Mouse (Mus musculus) T-cell, adult 2 months (primary cell): ENCODE data around the gene Slc1a7.
A peak's percentile ranks its signal among the peaks of the same experiment; 100 is the strongest.

Source experiments
- DNase-seq: peaks from one replicate; pipeline ENCODE4 v3.0.0; 2022; ENCODE audit warnings: low spot score

Gene Slc1a7

DNA sequence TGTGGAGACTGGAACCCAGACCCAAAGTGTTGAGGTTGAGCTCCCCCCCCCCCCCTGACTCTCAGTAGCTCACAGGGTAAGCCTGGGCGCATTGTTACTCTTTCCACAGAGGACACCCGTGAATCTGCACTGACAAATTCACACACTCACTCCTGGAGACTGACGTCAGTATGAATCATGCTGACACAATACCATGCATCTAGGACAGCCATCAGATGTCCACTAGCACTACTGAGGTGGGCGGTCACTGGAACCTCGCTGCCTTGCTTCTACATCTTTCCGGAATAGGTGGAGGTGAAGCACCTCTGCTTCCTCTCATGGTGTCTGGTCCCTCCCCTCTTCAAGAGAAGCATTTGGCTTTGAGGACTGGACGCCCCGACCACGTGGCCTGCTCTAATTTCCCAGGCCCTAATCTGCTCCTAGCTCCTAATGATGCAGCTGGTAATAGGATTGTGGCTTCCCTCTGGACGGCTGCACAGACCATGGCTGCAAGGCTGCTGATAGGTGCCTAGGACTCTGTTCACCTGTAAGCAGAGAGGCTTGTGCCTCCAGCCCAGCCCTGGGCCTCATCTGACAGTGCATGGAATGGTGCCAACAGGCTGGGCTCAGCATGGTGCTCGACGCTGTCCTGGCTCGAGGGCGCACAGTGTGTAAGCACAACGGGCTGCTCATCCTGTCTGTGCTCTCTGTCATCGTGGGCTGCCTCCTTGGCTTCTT is at the start of gene Slc1a7:
Gene Slc1a7, plus strand, starts transcription at position 367 of the 717 bp plus-strand sequence.
- no peak for DNase-seq

GRCm38 (mm10) chr4:107920336-107920735 is 47.8 kb upstream of the Slc1a7 start:
- no peak for DNase-seq

DNA sequence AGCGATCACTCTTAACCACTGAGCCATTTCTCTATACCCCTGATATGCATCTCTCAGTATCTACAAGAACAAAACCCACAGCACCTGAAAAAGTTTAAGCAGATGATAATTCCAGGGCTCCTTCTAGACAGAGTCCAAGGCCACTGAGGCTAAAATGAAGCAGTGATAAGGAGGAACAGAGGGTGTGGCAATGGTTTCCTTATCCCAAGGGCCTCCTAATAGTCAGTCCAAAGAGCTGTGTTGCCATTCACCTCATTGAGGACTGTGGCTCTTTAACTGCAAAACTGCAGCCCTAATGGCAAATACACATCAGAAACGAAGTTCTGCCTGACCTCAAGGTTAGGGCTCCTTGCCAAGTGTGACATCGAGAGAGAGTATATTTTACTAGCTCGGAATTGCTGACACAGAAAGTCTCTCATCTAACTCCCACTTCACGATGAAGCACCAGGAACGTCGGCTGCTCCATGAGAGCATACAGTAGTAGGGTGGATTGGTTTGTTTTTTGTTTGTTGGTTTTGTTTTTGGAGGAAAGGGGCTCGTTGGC is 46.9 kb upstream of the Slc1a7 start:
- no peak for DNase-seq

- no peak for DNase-seq
These were observed 46.2 kb upstream of the Slc1a7 start for GRCm38 (mm10) chr4:107921952-107922351.

DNA sequence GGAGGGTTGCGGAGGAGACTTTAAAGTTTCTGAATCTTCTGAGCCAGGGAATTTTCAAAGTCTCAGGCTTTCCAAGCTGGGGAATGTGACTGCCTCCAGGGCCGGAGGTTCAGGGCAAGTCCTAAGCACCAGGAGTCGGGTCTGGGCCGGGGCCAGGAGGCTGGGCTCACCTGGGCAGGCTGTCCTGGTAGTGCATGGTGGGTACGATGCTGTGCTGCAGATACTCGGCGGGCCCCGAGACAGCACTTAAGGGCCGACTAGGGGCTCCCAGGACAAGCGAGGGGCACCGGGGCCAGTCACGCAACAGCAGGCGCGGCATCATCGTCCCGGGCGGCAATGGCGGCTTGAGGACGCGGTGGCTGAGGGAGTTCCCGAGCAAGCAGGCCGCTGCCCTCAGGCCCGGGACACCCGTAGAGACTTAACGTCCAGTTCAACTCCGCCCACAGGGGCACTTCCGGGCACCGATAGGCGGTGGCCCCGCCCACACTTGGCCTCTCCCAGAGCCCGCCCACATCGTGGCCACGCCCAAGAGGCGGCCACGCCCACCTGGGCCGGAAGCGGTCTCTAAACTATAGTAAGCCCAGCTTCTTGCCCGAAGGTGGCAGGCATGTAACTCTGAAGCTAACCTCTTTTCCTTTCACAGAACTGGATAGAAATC is 44.9 kb upstream of the Slc1a7 start, which contains the start of gene Cpt2:
Gene Cpt2, minus strand, starts transcription at position 466 of the 658 bp plus-strand sequence.
- peak; percentile 90 for DNase-seq

- no peak for DNase-seq
These were observed 44.3 kb upstream of the Slc1a7 start for GRCm38 (mm10) chr4:107923803-107924194.

DNA sequence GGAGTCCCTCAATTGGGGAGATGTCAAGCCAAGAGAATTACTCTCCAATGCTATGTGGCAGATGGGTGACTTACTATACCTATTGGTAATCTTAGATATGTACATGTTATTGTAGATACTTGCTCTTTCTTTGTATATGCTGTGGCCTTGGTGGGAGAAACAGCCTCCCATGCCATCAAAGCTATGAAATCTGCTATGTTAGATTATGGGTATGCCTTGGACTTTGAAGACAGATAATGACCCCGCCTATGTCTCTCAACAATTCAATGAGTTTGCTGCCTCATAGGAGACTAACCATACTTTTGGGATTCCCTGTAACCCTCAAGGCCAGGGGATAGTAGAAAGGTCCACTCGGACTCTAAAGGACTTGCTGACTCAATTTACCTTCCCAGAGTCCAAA is 39.9 kb upstream of the Slc1a7 start:
- DNase-seq = no peak

DNA sequence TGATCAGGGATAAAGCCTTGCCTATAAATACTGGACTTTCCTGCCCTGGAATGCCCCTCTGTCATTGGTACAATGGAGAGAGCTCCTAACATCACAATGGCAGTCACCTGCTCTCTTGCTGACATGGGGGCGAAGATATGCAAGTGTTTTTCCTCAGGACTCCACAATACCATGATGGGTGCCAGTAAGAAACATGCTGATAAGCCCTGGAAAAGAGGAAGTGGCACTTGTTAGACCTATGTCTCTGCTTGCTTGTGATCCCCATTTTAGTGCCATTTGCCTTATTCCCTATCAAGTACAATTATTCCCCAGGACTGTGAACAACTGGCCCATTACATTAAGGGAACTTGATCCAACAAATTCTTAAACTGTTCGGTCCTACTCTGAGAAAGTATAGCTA is 39.4 kb upstream of the Slc1a7 start:
- no peak for DNase-seq

- no peak for DNase-seq
These were observed 36.7 kb upstream of the Slc1a7 start for GRCm38 (mm10) chr4:107931453-107931852.

- no peak for DNase-seq
These were observed 34.9 kb upstream of the Slc1a7 start for GRCm38 (mm10) chr4:107933239-107933638.

DNA sequence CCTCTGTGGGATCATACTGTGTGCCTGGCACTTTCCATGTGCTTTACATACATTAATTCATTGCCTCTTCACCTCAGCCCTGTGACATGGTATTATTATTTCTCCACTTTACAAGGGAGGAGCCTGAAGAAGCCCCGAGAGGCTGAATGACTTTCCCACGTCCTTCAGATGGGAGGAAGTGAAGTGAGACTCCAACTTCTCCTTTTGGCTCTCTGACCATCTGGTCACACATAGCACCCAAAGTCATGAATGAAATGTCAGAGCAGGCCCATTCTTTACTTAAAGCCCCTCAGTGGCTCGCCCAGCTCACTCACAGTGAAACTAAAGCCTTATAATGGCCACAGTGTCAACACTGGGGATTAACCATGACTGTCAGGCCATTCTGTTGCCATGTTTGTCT is 32.9 kb upstream of the Slc1a7 start:
- DNase-seq = no peak

DNA sequence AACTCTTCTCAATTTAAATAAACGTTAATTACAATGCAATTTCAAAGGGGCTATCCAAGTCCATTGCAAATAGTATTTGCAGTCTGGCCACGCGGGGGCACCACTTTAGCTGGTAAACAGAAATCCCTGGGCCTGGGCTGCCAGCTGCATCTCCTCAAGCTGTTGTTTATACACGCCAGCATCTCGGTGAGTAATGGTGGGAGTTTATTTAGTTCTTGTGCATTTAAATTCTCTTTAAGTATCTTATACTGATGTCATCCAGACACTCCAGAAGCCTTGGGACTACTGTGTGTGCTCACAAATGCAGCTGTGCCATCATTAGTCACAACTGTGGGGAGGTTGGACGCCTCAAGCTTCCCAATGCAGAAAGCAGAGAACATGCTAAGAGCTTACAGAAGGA is 30.8 kb upstream of the Slc1a7 start:
- DNase-seq = peak; percentile 19

- DNase-seq = no peak
These were observed 30.0 kb upstream of the Slc1a7 start for GRCm38 (mm10) chr4:107938124-107938523.

- no peak for DNase-seq
These were observed 25.4 kb upstream of the Slc1a7 start for GRCm38 (mm10) chr4:107942741-107943140.

- DNase-seq = no peak
These were observed 24.0 kb upstream of the Slc1a7 start for GRCm38 (mm10) chr4:107944141-107944540.

DNA sequence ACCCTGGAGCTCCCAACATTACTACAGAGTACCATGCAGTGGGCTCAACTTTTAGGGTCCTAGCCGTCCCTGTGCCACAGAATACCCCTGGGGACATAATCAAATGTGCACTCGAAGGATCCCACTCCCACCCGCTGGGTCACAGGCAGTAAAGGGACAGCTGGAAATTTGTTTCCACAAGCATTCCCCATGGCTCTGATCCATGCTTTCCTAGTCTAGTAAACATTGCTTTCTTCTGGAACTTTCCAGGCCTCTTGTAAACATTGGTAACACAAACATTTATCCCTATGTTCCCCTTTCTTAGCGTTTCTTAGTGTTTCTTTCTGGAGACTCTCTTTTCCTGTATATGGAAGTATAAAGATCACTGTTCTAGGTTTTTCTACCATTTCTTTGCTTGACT is 18.2 kb upstream of the Slc1a7 start:
- no peak for DNase-seq

DNA sequence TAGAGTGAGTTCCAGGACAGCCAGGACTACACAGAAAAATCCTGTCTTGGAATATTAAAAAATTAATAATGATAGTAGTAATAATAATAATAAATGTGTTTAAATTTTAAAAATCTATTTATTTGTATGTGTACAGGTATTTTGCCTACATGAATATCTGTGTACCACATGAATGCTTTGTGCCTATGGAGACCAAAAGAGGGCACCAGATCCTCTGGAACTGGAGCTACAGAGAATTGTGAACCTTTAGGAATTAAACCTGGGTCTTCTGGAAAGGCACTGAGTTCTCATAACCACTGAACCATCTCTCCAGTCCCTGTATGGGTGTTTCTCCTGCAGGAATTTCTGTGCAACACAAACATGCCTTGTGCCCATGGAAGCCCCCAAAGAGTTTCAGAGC is 15.3 kb upstream of the Slc1a7 start:
- DNase-seq = no peak

- DNase-seq = no peak
These were observed 12.4 kb upstream of the Slc1a7 start for GRCm38 (mm10) chr4:107955691-107956090.

GRCm38 (mm10) chr4:107958487-107958886 is 9.6 kb upstream of the Slc1a7 start:
- DNase-seq = no peak

GRCm38 (mm10) chr4:107962044-107962732 is 5.9 kb upstream of the Slc1a7 start:
- no peak for DNase-seq

DNA sequence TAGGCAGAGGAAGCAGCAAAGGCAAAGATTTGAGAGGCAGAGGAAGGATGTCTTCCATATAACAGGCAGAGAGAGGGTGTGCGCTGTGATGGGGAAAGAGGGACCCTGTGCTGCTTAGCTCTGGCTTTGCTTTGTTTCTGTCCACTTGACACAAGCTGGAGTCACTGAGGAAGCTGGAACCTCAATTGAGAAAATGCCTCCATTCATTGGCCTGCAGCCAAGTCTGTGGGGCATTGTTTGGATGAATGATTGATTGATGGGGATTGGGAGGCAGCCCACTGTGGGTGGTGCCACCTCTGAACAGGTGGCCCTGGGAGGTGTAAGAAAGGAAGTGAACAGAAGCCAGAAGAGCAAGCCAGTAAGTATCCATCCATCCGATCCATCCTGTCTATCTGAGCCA is 5.3 kb upstream of the Slc1a7 start:
- DNase-seq = no peak

DNA sequence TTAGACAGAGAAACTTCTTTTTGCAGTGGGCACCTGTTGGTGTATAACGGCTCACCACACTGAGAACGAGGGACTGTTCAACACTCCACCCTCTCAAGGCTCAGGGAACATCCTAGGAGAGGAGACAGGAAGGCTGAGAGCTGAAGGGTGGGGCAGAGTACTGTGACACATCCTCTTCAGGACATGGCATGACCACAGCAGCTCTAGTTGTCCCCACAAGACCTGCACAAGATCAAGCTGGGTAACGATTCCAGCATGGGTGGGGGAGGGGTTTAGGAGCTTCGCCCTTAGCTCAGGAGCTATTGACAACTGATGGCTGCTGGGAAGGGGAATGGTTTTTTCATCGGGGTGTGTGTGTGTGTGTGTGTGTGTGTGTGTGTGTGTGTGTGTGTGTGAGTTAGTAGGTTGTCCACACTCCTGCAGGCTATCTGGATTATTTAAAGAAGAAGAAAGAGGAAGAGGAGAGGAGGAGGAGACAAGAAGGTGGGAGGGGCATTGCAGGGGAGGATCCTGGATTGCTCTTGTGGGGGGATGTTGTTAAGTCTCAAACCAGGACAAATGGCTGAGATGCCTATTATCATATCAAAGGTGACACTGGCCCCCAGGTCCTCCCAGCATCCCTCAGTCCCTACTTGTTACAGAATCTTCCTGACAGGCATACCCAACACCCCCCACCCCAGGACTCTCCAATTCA is 1.6 kb upstream of the Slc1a7 start:
- no peak for DNase-seq
